10 mouse cellular contexts compared by ENCODE assay signal in the genomic region with DNA sequence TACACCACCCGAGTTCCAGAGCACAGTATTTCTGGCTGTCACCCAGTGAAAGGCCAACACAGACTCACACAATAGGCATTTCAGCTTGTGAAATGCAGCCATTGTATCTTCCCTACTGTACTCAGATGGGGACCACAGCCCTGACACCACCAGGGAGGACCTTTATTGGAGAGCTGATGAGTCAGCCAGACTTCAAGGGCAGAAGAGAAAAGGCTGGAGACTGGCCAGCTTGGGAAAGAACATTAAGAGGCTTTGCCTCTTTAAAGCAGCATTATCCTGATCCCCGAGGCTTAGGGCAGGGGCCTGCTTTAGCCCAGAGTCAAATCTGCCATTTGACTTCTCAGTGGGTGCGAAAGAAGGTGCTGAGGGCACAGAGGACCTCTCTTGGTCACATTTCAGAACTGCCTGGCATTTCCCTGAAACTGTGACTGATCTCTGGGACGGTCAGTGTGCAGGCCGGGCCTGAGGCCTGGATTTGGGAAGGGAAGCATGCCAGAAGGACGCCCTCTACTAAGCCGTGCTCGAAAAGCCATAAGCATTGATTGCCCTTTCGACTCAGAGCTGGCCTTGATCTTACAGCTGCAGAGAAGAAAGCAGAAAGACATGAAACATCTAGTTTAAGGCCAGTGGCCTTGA. TPM values are rescaled to one million over a fixed set of nuclear protein-coding genes. Genes with fewer than 3 reads are reported as not detected.
DNase-seq lines count a peak whose midpoint lies in the region; ATAC-seq lines count a peak whose summit lies in the region.
"Had no signal": no experiment of that assay in that cellular context is flagged by ENCODE, and none has a peak within 500 bp of the region (broad histone marks: within the 10 kb centered on the region; RNA-seq: fewer than 3 reads in every experiment).

No protein-coding gene starts in this region.

- H3K9me3 ChIP-seq in midbrain, embryonic 11.5 days (ENCODE audit: control insufficient read depth, low read length): no peaks in the 10 kb centered on the region; the same call in 1 of the 2 replicates
- H3K9me3 ChIP-seq: limb, embryonic 15.5 days had no signal

- peak overlapping the region; percentile 27; the same call in 1 of the 2 replicates for H3K9ac ChIP-seq in midbrain, embryonic 11.5 days (ENCODE audit: low read length)
- H3K9ac ChIP-seq: limb, embryonic 15.5 days had no signal

- no peak overlapping the region for H3K27ac ChIP-seq in midbrain, embryonic 11.5 days (ENCODE audit: low read depth, low read length)
- H3K27ac ChIP-seq: heart, adult 2 months; limb, embryonic 15.5 days had no signal

- no peak overlapping the region for H3K4me2 ChIP-seq in midbrain, embryonic 11.5 days
- H3K4me2 ChIP-seq: limb, embryonic 15.5 days had no signal

- no peak overlapping the region for H3K4me3 ChIP-seq in midbrain, embryonic 11.5 days (ENCODE audit: low read depth, low read length)
- H3K4me3 ChIP-seq: heart, adult 2 months; limb, embryonic 15.5 days had no signal

- peaks cover 10% of the 10 kb centered on the region for H3K36me3 ChIP-seq in midbrain, embryonic 11.5 days (ENCODE audit: control insufficient read depth, insufficient read depth, low read length)
- H3K36me3 ChIP-seq: limb, embryonic 15.5 days had no signal

- no peak for ATAC-seq in midbrain, embryonic 11.5 days (ENCODE audit: low FRiP score)

- WGBS in midbrain, embryonic 11.5 days: 37% methylated on average over 9 of the region's 9 CpGs

- peaks cover 37% of the 10 kb centered on the region for H3K4me1 ChIP-seq in midbrain, embryonic 11.5 days (ENCODE audit: control insufficient read depth, insufficient read depth, low read length)
- H3K4me1 ChIP-seq: limb, embryonic 15.5 days had no signal

- DNase-seq in cerebellum, adult 11-12 months: peak; percentile 52
- no peak for DNase-seq in cerebellum, adult 9-11 months
- DNase-seq in urinary bladder, postnatal 4 days (ENCODE audit: low spot score in 2 of 2): peak; percentile 37 to 55
- DNase-seq in urinary bladder, adult 2 months (ENCODE audit: low spot score): no peak
- no peak for DNase-seq in midbrain, embryonic 11.5 days (ENCODE audit: low spot score, missing footprints)
- DNase-seq in testis, postnatal 14 days (ENCODE audit: low spot score): peak; percentile 48
- no peak for DNase-seq in natural killer cell, adult 2 months (ENCODE audit: low spot score in 2 of 2)
- no peak for DNase-seq in right cerebral cortex, postnatal 36 days (ENCODE audit: low spot score in 2 of 2)

- H3K27me3 ChIP-seq in midbrain, embryonic 11.5 days (ENCODE audit: control insufficient read depth, insufficient read depth, low read length): no peaks in the 10 kb centered on the region
- H3K27me3 ChIP-seq: limb, embryonic 15.5 days had no signal

RNA-seq across cellular contexts. Expression of a gene that starts 25.9 kb away (rescaled TPM):
- polyA plus RNA-seq in urinary bladder, adult 2 months (2012; rRNA removed): 6.3 and 13.0 TPM in 2 replicates
- polyA plus RNA-seq in midbrain, embryonic 11.5 days (2014; fragmentation: Nextera tagmentation; extraction: Ambion mirVana): 69.5 and 73.3 TPM in 2 replicates

RNA-seq across cellular contexts. Expression of a gene that starts 54.5 kb away (rescaled TPM):
- polyA plus RNA-seq in urinary bladder, adult 2 months (2012; rRNA removed): 4.9 and 5.6 TPM in 2 replicates
- polyA plus RNA-seq in midbrain, embryonic 11.5 days (2014; fragmentation: Nextera tagmentation; extraction: Ambion mirVana): 21.0 and 22.5 TPM in 2 replicates

RNA-seq across cellular contexts. Expression of a gene that starts 56.7 kb away (rescaled TPM):
- polyA plus RNA-seq in urinary bladder, adult 2 months (2012; rRNA removed): 24.5 and 30.0 TPM in 2 replicates
- polyA plus RNA-seq in midbrain, embryonic 11.5 days (2014; fragmentation: Nextera tagmentation; extraction: Ambion mirVana): 14.5 and 18.0 TPM in 2 replicates

Comparison
In these comparisons a context has a peak if more than half of its experiments do, and no peak if none do; other contexts are left out.
1. DNase-seq: peak in cerebellum, adult 11-12 months (single experiment), urinary bladder, postnatal 4 days (2 of 2) and testis, postnatal 14 days (single experiment); none in cerebellum, adult 9-11 months (single experiment), urinary bladder, adult 2 months (single experiment), midbrain, embryonic 11.5 days (single experiment), natural killer cell, adult 2 months (0 of 2) and right cerebral cortex, postnatal 36 days (0 of 2).